Mouse (Mus musculus) heart, postnatal 25 days (tissue): ENCODE measurements at regions not wholly inside any gene's neighbourhood (a gene's known extent, or its start where the extent isn't known, plus 50 kb on each side); places are given as distances from the start of the nearest gene placed in this dataset.
"Not testable (repeated sequence)": the region's sequence is repeated elsewhere in the genome, so short reads cannot be mapped to it uniquely, and the experiment has no call there.

Experiments
- DNase-seq: peaks from one replicate; pipeline ENCODE4 v3.0.0; 2022; ENCODE audit warnings: low spot score
- intact Hi-C: fragments of 180-260 bp; cut with DNase I; formaldehyde crosslinking; loops from one replicate; pipeline ENCODE4 v1.15.1; 2025

GRCm38 (mm10) chr14:53547365-53547764, 706.5 kb downstream of the Dad1 start:
- DNase-seq, intact Hi-C loops: not testable (repeated sequence)

- DNase-seq, result no peak
- intact Hi-C loops, result no loop called here
Measured at GRCm38 (mm10) chr14:53545351-53545750, 708.6 kb downstream of the Dad1 start.

GRCm38 (mm10) chr14:53541640-53542039, 712.3 kb downstream of the Dad1 start:
- intact Hi-C loops, result not testable (repeated sequence)

GRCm38 (mm10) chr14:53537895-53538294, 716.0 kb downstream of the Dad1 start:
- intact Hi-C loops, DNase-seq: not testable (repeated sequence)

More at GRCm38 (mm10) chr14:53541640-53542039, 712.3 kb downstream of the Dad1 start:
- DNase-seq, result not testable (repeated sequence)

- intact Hi-C loops, result not testable (repeated sequence)
Measured at GRCm38 (mm10) chr14:53523430-53523829, 730.5 kb downstream of the Dad1 start.

GRCm38 (mm10) chr14:53518954-53519353, 735.0 kb downstream of the Dad1 start:
- DNase-seq, intact Hi-C loops: not testable (repeated sequence)

More at GRCm38 (mm10) chr14:53523430-53523829, 730.5 kb downstream of the Dad1 start:
- not testable (repeated sequence) for DNase-seq

- intact Hi-C loops, DNase-seq: not testable (repeated sequence)
Measured at GRCm38 (mm10) chr14:53516623-53517238, 737.2 kb downstream of the Dad1 start.

GRCm38 (mm10) chr14:53505389-53505788, 748.5 kb downstream of the Dad1 start:
- intact Hi-C loops, DNase-seq: not testable (repeated sequence)

GRCm38 (mm10) chr14:53488383-53488782, 765.5 kb downstream of the Dad1 start:
- intact Hi-C loops, DNase-seq: not testable (repeated sequence)

GRCm38 (mm10) chr14:53487611-53488010, 766.3 kb downstream of the Dad1 start:
- intact Hi-C loops, DNase-seq: not testable (repeated sequence)

GRCm38 (mm10) chr14:53474170-53474569, 779.7 kb downstream of the Dad1 start:
- intact Hi-C loops, DNase-seq: not testable (repeated sequence)

GRCm38 (mm10) chr14:53460790-53461189, 793.1 kb downstream of the Dad1 start:
- DNase-seq, intact Hi-C loops: not testable (repeated sequence)

GRCm38 (mm10) chr14:53454001-53454400, 799.9 kb downstream of the Dad1 start:
- intact Hi-C loops, result no loop called here
- no peak for DNase-seq

- intact Hi-C loops, DNase-seq: not testable (repeated sequence)
Measured at GRCm38 (mm10) chr14:53439643-53440042, 814.3 kb downstream of the Dad1 start.

- DNase-seq, intact Hi-C loops: not testable (repeated sequence)
Measured at GRCm38 (mm10) chr14:53430130-53430529, 823.8 kb downstream of the Dad1 start.

GRCm38 (mm10) chr14:53428447-53428846, 825.5 kb downstream of the Dad1 start:
- intact Hi-C loops, DNase-seq: not testable (repeated sequence)

- intact Hi-C loops, result not testable (repeated sequence)
Measured at GRCm38 (mm10) chr14:53427636-53428035, 826.3 kb downstream of the Dad1 start.

GRCm38 (mm10) chr14:53416955-53417354, 836.9 kb downstream of the Dad1 start:
- intact Hi-C loops, DNase-seq: not testable (repeated sequence)

More at GRCm38 (mm10) chr14:53427636-53428035, 826.3 kb downstream of the Dad1 start:
- DNase-seq, result not testable (repeated sequence)

GRCm38 (mm10) chr14:53407500-53408227, 846.2 kb downstream of the Dad1 start:
- intact Hi-C loops, DNase-seq: not testable (repeated sequence)

GRCm38 (mm10) chr14:53390307-53390706, 863.6 kb downstream of the Dad1 start:
- DNase-seq, intact Hi-C loops: not testable (repeated sequence)

GRCm38 (mm10) chr14:53374591-53374990, 879.0 kb upstream of the Olfr1507 start:
- DNase-seq, intact Hi-C loops: not testable (repeated sequence)
